Mouse (Mus musculus): Measurements from ENCODE around the gene D16Ertd472e. TPM values are rescaled to one million over a fixed set of nuclear protein-coding genes. Genes with fewer than 3 reads are reported as not detected.

Gene D16Ertd472e
- polyA plus RNA-seq, 1 experiment from 2014 or later = 18.5 TPM

DNA sequence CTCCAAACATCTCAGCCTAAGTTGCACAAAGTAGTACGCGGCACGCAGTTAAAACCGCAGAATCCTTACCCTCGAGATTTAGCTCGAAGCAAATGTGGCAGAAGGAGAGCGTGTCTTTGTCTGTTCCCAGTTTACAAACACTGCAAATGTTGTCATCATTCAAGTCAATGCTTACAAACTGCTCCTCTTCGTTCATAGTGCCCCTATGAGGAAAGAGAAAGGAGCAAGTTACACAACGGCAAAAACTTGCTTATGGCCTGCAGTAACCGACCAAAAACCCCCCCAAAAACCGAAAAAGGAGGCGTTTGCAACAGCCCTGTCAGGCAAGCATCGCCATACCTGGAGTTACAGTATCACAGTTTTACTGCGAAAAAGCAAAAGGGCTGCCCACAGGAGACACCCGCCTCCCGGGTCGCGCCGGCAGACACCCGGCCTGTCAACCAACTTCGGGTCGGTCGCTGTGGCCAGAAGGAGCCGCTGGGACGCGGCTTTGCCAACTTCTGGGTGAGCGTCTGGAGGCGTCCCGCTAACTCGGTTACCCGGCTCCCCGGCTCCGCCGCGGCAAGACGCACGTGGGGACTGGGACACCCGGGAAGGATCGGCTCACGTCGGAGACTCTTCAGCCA is 543 bp downstream of the D16Ertd472e start:
- Histone ChIP-seq H3K27me3 (ENCODE audit: control insufficient read depth, insufficient read depth, low read length) (no peaks in the 10 kb centered on the region), H3K36me3 (ENCODE audit: control insufficient read depth, insufficient read depth, low read length) (no peaks in the 10 kb centered on the region), H3K27ac (ENCODE audit: low read depth, low read length) (peak overlapping the region; percentile 77), H3K9ac (ENCODE audit: low read depth, low read length) (peak overlapping the region; percentile 88), H3K9me3 (ENCODE audit: control insufficient read depth, low read length) (no peaks in the 10 kb centered on the region), H3K4me2 (replicated peaks; ENCODE audit: low read depth, low read length) (peak overlapping the region; percentile 71), H3K4me3 (ENCODE audit: low read depth, low read length) (peak overlapping the region; percentile 76), H3K4me1 (replicated peaks; ENCODE audit: control insufficient read depth, insufficient read depth, low read length) (0 out of 2 replicates have a peak, but pooled peaks cover 3% of the 10 kb centered on the region)
- under 1% methylated on average over 35 of the region's 41 CpGs for WGBS
- DNase-seq (ENCODE audit: low spot score) = no peak
- ATAC-seq (ENCODE audit: low FRiP score) = peak; percentile 85

DNA sequence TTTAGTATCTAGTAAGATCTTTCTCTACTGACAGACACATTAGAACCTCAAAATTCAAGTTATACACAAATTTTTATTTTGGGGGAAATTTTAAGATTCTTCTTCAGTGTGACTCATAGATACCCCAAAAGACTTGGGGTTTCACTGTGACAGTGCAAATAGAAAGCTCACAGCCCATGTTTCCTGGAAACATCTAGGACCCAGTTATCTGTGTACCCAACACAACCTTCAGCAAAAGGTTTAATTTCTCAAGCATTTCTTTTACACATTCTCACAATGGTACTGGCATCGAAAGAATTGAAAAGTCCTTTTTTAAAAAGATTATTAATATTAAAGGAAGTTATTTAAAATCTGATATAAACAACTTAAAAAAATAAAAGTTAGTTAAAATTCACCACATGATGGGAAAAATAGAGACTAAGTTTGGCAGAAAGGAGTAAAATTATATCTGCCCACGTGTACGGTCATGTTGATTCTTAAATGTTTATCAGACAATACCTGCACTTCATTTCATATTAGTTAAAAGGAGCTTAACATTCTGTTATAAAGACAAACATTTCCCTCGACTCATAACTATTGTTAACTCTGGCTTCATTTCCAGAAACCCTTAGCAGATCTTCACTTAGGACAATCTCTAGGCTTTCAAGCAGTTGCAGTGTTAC is 1.2 kb downstream of the D16Ertd472e start:
- no peaks in the 10 kb centered on the region for H3K9me3 ChIP-seq (ENCODE audit: control insufficient read depth, low read length)
- H3K4me2 ChIP-seq (replicated peaks; ENCODE audit: low read depth, low read length) = peak overlapping the region; percentile 71
- no peaks in the 10 kb centered on the region for H3K27me3 ChIP-seq (ENCODE audit: control insufficient read depth, insufficient read depth, low read length)
- DNase-seq (ENCODE audit: low spot score) (no peak), ATAC-seq (ENCODE audit: low FRiP score) (no peak)
- H3K27ac ChIP-seq (ENCODE audit: low read depth, low read length) = no peak overlapping the region
- H3K36me3 ChIP-seq (ENCODE audit: control insufficient read depth, insufficient read depth, low read length) = no peaks in the 10 kb centered on the region
- peak overlapping the region; percentile 76 for H3K4me3 ChIP-seq (ENCODE audit: low read depth, low read length)
- WGBS = 39% methylated on average over 4 of the region's 4 CpGs
- H3K9ac ChIP-seq (ENCODE audit: low read depth, low read length) = peak overlapping the region; percentile 88
- H3K4me1 ChIP-seq (replicated peaks; ENCODE audit: control insufficient read depth, insufficient read depth, low read length) = 0 out of 2 replicates have a peak, but pooled peaks cover 3% of the 10 kb centered on the region

DNA sequence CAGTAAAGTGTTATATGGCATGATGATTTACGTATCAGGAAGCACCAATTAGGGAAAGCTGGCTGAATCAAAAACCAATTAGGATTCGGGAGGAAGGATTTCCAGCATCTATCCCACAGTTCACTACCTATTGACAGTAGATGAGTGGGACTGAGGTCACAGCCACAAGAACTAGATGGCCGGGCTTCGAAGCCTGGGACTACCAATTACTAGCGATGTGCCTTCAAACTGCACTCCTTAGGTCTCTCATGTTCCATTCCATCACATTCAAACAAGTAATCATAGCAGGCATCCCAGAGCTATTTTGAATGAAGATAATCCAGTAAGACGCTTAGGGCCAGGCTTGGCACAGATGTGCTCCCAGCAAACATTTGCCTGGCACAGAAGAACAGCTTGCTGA is 2.3 kb downstream of the D16Ertd472e start:
- 0 out of 2 replicates have a peak, but pooled peaks cover 3% of the 10 kb centered on the region for H3K4me1 ChIP-seq (replicated peaks; ENCODE audit: control insufficient read depth, insufficient read depth, low read length)
- 71% methylated on average over 6 of the region's 6 CpGs for WGBS
- ATAC-seq (ENCODE audit: low FRiP score) (no peak), DNase-seq (ENCODE audit: low spot score) (peak; percentile 14)
- no peaks in the 10 kb centered on the region for H3K36me3 ChIP-seq (ENCODE audit: control insufficient read depth, insufficient read depth, low read length)
- no peaks in the 10 kb centered on the region for H3K9me3 ChIP-seq (ENCODE audit: control insufficient read depth, low read length)
- H3K27ac ChIP-seq (ENCODE audit: low read depth, low read length) = no peak overlapping the region
- no peaks in the 10 kb centered on the region for H3K27me3 ChIP-seq (ENCODE audit: control insufficient read depth, insufficient read depth, low read length)
- 0 out of 2 replicates have a peak overlapping the region, but pooled peaks have one; percentile 9 for H3K4me2 ChIP-seq (replicated peaks; ENCODE audit: low read depth, low read length)
- no peak overlapping the region for H3K9ac ChIP-seq (ENCODE audit: low read depth, low read length)
- H3K4me3 ChIP-seq (ENCODE audit: low read depth, low read length) = no peak overlapping the region

DNA sequence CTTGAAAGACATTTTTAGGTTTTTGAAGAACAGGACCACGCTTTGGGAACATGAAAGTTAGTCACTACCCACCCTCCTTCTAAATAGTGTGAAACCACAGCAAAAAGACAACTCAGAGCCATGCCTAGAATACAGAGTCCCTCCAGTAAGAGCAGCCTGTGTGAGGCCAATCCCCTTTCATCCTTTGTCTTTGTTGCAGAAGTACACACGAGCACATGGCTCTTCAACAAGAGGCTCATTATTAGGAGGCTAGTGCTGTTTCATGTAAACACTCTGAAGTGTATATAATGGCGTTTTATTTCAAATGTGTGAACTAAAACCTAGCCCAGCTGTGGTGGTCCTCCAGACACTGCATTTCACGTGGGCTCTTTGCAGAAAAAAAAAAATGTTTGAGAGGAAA is 3.5 kb downstream of the D16Ertd472e start:
- 64% methylated on average over 4 of the region's 4 CpGs for WGBS
- H3K4me2 ChIP-seq (replicated peaks; ENCODE audit: low read depth, low read length) = no peak overlapping the region
- H3K27me3 ChIP-seq (ENCODE audit: control insufficient read depth, insufficient read depth, low read length) = no peaks in the 10 kb centered on the region
- H3K27ac ChIP-seq (ENCODE audit: low read depth, low read length) = no peak overlapping the region
- H3K9ac ChIP-seq (ENCODE audit: low read depth, low read length) = no peak overlapping the region
- DNase-seq (ENCODE audit: low spot score) = no peak
- 0 out of 2 replicates have a peak, but pooled peaks cover 3% of the 10 kb centered on the region for H3K4me1 ChIP-seq (replicated peaks; ENCODE audit: control insufficient read depth, insufficient read depth, low read length)
- no peaks in the 10 kb centered on the region for H3K36me3 ChIP-seq (ENCODE audit: control insufficient read depth, insufficient read depth, low read length)
- H3K9me3 ChIP-seq (ENCODE audit: control insufficient read depth, low read length) = no peaks in the 10 kb centered on the region
- H3K4me3 ChIP-seq (ENCODE audit: low read depth, low read length) = no peak overlapping the region
- no peak for ATAC-seq (ENCODE audit: low FRiP score)

DNA sequence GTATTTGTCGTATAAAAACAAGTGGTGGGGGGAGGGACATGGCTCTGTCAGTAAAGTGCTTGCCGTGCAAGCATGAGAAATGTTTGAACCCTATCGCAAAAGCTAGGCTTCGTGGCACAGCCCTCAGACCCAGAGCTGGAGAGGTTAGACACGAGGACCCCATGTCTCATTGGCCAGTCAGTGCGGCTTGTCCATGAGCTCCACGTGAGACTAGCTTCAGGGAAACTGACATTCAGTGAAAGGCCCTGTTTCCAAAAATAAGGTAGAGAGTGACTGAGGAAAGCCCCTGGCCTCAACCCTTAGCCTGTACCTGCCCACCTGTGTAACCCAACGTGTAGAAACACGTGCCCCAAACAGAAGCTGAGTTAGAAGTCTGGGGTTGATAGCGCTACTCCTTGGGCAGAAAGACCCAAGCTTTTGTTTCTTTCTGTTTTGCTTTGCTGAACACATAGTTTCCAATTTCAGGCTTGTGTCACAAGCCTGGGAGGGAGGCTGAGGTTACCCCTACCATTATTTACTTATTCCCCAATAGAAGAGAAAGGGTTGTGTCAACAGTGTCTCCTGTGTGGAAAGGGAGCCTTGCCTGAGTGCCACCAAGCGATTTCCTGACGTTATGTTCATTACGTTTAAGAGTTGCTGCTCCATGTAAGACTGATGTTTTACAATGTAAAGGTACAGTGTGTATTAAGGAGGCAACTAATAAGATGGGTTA is 12.2 kb downstream of the D16Ertd472e start:
- Histone ChIP-seq H3K4me3 (ENCODE audit: low read depth, low read length) (no peak overlapping the region), H3K9me3 (ENCODE audit: control insufficient read depth, low read length) (no peaks in the 10 kb centered on the region), H3K27ac (ENCODE audit: low read depth, low read length) (no peak overlapping the region), H3K4me2 (replicated peaks; ENCODE audit: low read depth, low read length) (no peak overlapping the region), H3K27me3 (ENCODE audit: control insufficient read depth, insufficient read depth, low read length) (no peaks in the 10 kb centered on the region), H3K4me1 (replicated peaks; ENCODE audit: control insufficient read depth, insufficient read depth, low read length) (no peaks in the 10 kb centered on the region), H3K36me3 (ENCODE audit: control insufficient read depth, insufficient read depth, low read length) (no peaks in the 10 kb centered on the region), H3K9ac (ENCODE audit: low read depth, low read length) (no peak overlapping the region)
- WGBS = 87% methylated on average over 13 of the region's 13 CpGs
- ATAC-seq (ENCODE audit: low FRiP score) = no peak
- DNase-seq (ENCODE audit: low spot score) = no peak

DNA sequence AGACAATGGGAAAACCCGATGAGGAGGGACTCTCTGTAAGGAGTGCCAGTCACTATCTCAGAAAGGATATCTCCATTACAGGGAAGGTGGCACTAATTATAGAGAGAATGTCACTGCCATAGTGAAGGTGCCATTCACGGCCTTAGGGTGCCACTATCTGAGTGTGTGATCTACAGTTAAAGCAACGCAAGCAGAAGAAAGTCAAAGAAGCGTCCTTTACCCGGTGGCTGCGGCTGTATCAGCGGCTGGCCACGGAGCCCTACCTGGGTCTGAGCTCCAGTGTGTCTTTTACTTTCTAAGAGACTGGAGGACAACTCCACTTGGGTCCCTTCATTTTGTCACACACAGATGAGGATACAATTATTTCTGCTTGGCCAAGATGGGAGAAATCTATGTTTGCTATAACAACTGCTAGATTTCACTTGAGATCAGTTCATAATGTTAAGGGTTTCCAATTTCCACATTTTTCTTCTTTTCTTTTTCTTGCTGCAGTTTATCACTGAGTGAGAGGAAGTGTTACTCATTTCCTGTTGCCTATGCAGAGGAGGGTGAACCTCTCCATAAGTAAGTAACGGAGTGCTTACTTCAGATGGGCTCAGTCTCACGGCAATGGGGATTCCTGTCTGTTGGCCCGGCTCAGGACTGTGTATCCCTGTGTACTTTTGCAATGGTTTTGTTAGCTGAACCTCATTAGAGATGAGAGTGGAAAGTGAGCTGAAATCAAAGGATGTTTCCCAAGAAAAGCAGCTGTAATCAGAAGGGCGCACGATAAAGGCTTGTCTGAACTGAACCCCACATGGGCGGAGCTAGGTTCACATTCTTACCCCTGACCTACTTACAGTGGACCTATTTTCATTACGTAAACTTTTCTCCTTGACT is 13.2 kb downstream of the D16Ertd472e start:
- H3K4me1 ChIP-seq (replicated peaks; ENCODE audit: control insufficient read depth, insufficient read depth, low read length) = no peaks in the 10 kb centered on the region
- no peak overlapping the region for H3K9ac ChIP-seq (ENCODE audit: low read depth, low read length)
- H3K4me2 ChIP-seq (replicated peaks; ENCODE audit: low read depth, low read length) = no peak overlapping the region
- ATAC-seq (ENCODE audit: low FRiP score) (no peak), DNase-seq (ENCODE audit: low spot score) (no peak)
- H3K36me3 ChIP-seq (ENCODE audit: control insufficient read depth, insufficient read depth, low read length) = no peaks in the 10 kb centered on the region
- WGBS = 91% methylated on average over 15 of the region's 15 CpGs
- H3K27me3 ChIP-seq (ENCODE audit: control insufficient read depth, insufficient read depth, low read length) = no peaks in the 10 kb centered on the region
- no peaks in the 10 kb centered on the region for H3K9me3 ChIP-seq (ENCODE audit: control insufficient read depth, low read length)
- no peak overlapping the region for H3K27ac ChIP-seq (ENCODE audit: low read depth, low read length)
- H3K4me3 ChIP-seq (ENCODE audit: low read depth, low read length) = no peak overlapping the region

DNA sequence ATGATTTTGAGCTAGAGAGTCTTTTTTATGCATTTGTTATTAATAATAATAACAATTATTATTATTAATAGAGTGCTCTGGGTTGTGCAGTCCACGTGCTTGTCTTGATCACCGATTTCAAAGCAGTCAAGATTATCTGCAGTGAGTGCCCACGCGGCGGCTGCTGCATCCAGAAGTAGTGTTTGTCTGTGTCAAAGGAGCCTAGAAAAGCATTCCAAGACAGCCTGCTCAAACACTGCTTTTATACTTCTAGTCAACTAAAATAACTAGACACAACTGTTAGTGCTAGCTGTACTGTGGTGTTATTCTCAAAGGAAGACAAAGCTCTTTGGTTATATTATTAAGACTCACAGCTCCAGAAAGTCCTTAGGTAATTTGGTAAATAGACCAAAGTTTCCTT is 15.9 kb downstream of the D16Ertd472e start:
- Histone ChIP-seq H3K4me3 (ENCODE audit: low read depth, low read length) (no peak overlapping the region), H3K27me3 (ENCODE audit: control insufficient read depth, insufficient read depth, low read length) (no peaks in the 10 kb centered on the region), H3K9me3 (ENCODE audit: control insufficient read depth, low read length) (no peaks in the 10 kb centered on the region), H3K9ac (ENCODE audit: low read depth, low read length) (no peak overlapping the region), H3K27ac (ENCODE audit: low read depth, low read length) (no peak overlapping the region), H3K4me1 (replicated peaks; ENCODE audit: control insufficient read depth, insufficient read depth, low read length) (no peaks in the 10 kb centered on the region), H3K4me2 (replicated peaks; ENCODE audit: low read depth, low read length) (no peak overlapping the region), H3K36me3 (ENCODE audit: control insufficient read depth, insufficient read depth, low read length) (no peaks in the 10 kb centered on the region)
- WGBS = 91% methylated on average over 5 of the region's 5 CpGs
- DNase-seq (ENCODE audit: low spot score) = no peak
- ATAC-seq (ENCODE audit: low FRiP score) = no peak

DNA sequence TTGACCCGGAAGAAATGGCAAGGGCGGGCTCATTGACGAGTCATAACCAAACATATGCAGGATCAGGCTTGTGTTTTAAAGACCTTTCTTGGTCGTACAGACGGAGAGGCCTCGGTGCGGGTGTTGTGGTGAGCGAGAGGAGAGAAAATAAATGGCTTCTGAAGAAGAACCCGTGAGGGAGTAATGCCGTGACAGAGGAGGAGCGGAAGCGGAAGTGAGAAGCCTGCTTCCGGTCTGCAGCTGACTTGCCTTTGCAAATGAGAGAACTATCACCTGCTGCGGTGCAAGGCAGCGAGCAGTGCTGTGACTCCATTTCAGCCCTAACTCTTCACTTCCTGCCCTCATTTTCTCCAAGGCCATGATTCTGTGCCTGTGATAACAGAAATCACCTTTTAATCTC is 16.4 kb downstream of the D16Ertd472e start:
- H3K4me3 ChIP-seq (ENCODE audit: low read depth, low read length) = no peak overlapping the region
- H3K9me3 ChIP-seq (ENCODE audit: control insufficient read depth, low read length) = no peaks in the 10 kb centered on the region
- no peaks in the 10 kb centered on the region for H3K36me3 ChIP-seq (ENCODE audit: control insufficient read depth, insufficient read depth, low read length)
- no peaks in the 10 kb centered on the region for H3K4me1 ChIP-seq (replicated peaks; ENCODE audit: control insufficient read depth, insufficient read depth, low read length)
- no peak for DNase-seq (ENCODE audit: low spot score)
- no peak overlapping the region for H3K27ac ChIP-seq (ENCODE audit: low read depth, low read length)
- H3K9ac ChIP-seq (ENCODE audit: low read depth, low read length) = no peak overlapping the region
- no peak overlapping the region for H3K4me2 ChIP-seq (replicated peaks; ENCODE audit: low read depth, low read length)
- H3K27me3 ChIP-seq (ENCODE audit: control insufficient read depth, insufficient read depth, low read length) = no peaks in the 10 kb centered on the region
- no peak for ATAC-seq (ENCODE audit: low FRiP score)
- WGBS = 94% methylated on average over 15 of the region's 15 CpGs
